Mouse (Mus musculus): ENCODE results near the gene Muc13.

GRCm38 (mm10) chr16:33824603-33825002 is 30.8 kb downstream of the Muc13 start:
- TF ChIP-seq CTCF (IDR thresholded peaks at IDR 0.05; ENCODE audit: low read depth) (no peak), EP300 (optimal IDR thresholded peaks at IDR 0.05) (no peak)
